In the genomic region with DNA sequence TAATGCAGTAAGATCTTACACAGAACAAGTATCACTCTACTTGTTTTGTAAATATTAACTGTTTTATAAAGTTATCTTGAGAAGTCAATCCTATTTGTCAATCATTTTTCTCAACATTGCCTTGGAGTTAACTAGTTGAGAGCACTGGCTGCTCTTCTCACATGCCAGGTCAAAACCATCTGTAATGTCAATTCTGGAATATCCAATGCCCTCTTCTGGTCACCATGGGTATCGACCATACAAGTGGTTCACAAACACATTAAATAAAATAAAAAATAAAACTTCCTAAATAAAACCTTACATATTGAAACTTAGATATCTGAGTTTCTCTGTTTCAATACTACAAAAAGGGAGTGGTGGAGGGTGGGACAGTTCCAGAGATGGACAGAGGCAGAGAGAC, we compare ENCODE assay signal across 13 mouse cellular contexts.
DNase-seq lines count a peak whose midpoint lies in the region; ATAC-seq and TF ChIP-seq lines count a peak whose summit lies in the region.
"Had no signal": no experiment of that assay in that cellular context is flagged by ENCODE, and none has a peak within 500 bp of the region (broad histone marks: within the 10 kb centered on the region; RNA-seq: fewer than 3 reads in every experiment).

No protein-coding gene starts in this region.

- no peaks in the 10 kb centered on the region for H3K4me1 ChIP-seq in embryonic facial prominence, embryonic 11.5 days (ENCODE audit: control insufficient read depth, insufficient read depth, low read length)
- H3K4me1 ChIP-seq in embryonic facial prominence, embryonic 10.5 days: no peaks in the 10 kb centered on the region
- H3K4me1 ChIP-seq in liver, postnatal 0 days (ENCODE audit: insufficient read depth): no peaks in the 10 kb centered on the region
- H3K4me1 ChIP-seq in liver, embryonic 11.5 days (replicated peaks; ENCODE audit: control insufficient read depth, insufficient read depth, low read length): no peaks in the 10 kb centered on the region
- H3K4me1 ChIP-seq in E14TG2a.4 (replicated peaks; ENCODE audit: low read depth, low read length): no peaks in the 10 kb centered on the region
- H3K4me1 ChIP-seq: hindbrain, embryonic 15.5 days; limb, embryonic 13.5 days had no signal

- H3K4me3 ChIP-seq in embryonic facial prominence, embryonic 11.5 days (ENCODE audit: low read depth, low read length): no peak overlapping the region
- H3K4me3 ChIP-seq in embryonic facial prominence, embryonic 10.5 days: no peak overlapping the region
- no peak overlapping the region for H3K4me3 ChIP-seq in liver, postnatal 0 days (ENCODE audit: low read depth, low read length)
- no peak overlapping the region for H3K4me3 ChIP-seq in liver, embryonic 11.5 days (ENCODE audit: low read depth, low read length)
- no peak overlapping the region for H3K4me3 ChIP-seq in E14TG2a.4 (replicated peaks; ENCODE audit: low read length)
- H3K4me3 ChIP-seq: hindbrain, embryonic 15.5 days; limb, embryonic 13.5 days had no signal

- peak; percentile 32 for TF ChIP-seq CTCF in liver, postnatal 0 days (IDR thresholded peaks at IDR 0.05; ENCODE audit: low read depth)
- TF ChIP-seq CTCF in E14TG2a.4 (conservative IDR thresholded peaks at IDR 0.05; ENCODE audit: low read length): peak; percentile 23; the same call in 1 of the 2 replicates

- no peak for ATAC-seq in embryonic facial prominence, embryonic 11.5 days (replicated peaks; ENCODE audit: insufficient number of reproducible peaks, low FRiP score, low TSS enrichment, low read depth)
- no peak for ATAC-seq in liver, postnatal 0 days
- no peak for ATAC-seq in liver, embryonic 11.5 days (replicated peaks; ENCODE audit: low FRiP score)
- ATAC-seq in inflammation-experienced regulatory T-cells, adult 6 months: no peak

- no peak overlapping the region for H3K4me2 ChIP-seq in embryonic facial prominence, embryonic 11.5 days (ENCODE audit: low read depth, low read length)
- no peak overlapping the region for H3K4me2 ChIP-seq in liver, postnatal 0 days (ENCODE audit: low read depth, low read length)
- H3K4me2 ChIP-seq in liver, embryonic 11.5 days: no peak overlapping the region
- H3K4me2 ChIP-seq: heart, embryonic 11.5 days; hindbrain, embryonic 15.5 days; limb, embryonic 13.5 days had no signal

- 36% methylated on average over 1 of the region's 1 CpGs for WGBS in embryonic facial prominence, embryonic 11.5 days
- 19% methylated on average over 1 of the region's 1 CpGs for WGBS in embryonic facial prominence, embryonic 10.5 days
- 21% methylated on average over 1 of the region's 1 CpGs for WGBS in liver, postnatal 0 days (ENCODE audit: insufficient replicate concordance)
- WGBS in liver, embryonic 11.5 days: 23% methylated on average over 1 of the region's 1 CpGs

- no peaks in the 10 kb centered on the region for H3K27me3 ChIP-seq in embryonic facial prominence, embryonic 11.5 days (ENCODE audit: control insufficient read depth, insufficient read depth, low read length)
- H3K27me3 ChIP-seq in embryonic facial prominence, embryonic 10.5 days (replicated peaks; ENCODE audit: low read depth, poor library complexity, severe bottlenecking): no peaks in the 10 kb centered on the region
- no peaks in the 10 kb centered on the region for H3K27me3 ChIP-seq in liver, postnatal 0 days (ENCODE audit: insufficient read depth, low read length)
- H3K27me3 ChIP-seq in liver, embryonic 11.5 days (replicated peaks; ENCODE audit: control insufficient read depth, insufficient read depth, low read length): no peaks in the 10 kb centered on the region
- H3K27me3 ChIP-seq in E14TG2a.4 (ENCODE audit: insufficient read depth, low read length): no peaks in the 10 kb centered on the region
- H3K27me3 ChIP-seq: hindbrain, embryonic 15.5 days; limb, embryonic 13.5 days had no signal

- no peaks in the 10 kb centered on the region for H3K9me3 ChIP-seq in embryonic facial prominence, embryonic 11.5 days (replicated peaks; ENCODE audit: control insufficient read depth, low read length)
- no peaks in the 10 kb centered on the region for H3K9me3 ChIP-seq in embryonic facial prominence, embryonic 10.5 days
- no peaks in the 10 kb centered on the region for H3K9me3 ChIP-seq in liver, postnatal 0 days (ENCODE audit: low read length)
- H3K9me3 ChIP-seq in liver, embryonic 11.5 days (ENCODE audit: control insufficient read depth, low read length): no peaks in the 10 kb centered on the region
- no peaks in the 10 kb centered on the region for H3K9me3 ChIP-seq in E14TG2a.4 (ENCODE audit: low read length)
- H3K9me3 ChIP-seq: hindbrain, embryonic 15.5 days; limb, embryonic 13.5 days had no signal

- DNase-seq in embryonic facial prominence, embryonic 11.5 days (ENCODE audit: low spot score): peak; percentile 2
- DNase-seq in embryonic facial prominence, embryonic 10.5 days (ENCODE audit: low spot score): no peak
- no peak for DNase-seq in liver, postnatal 0 days
- DNase-seq in liver, embryonic 11.5 days (ENCODE audit: low spot score): no peak
- DNase-seq in embryo, embryonic 11 days: peak; percentile 2
- no peak for DNase-seq in adrenal gland, postnatal 25 days
- DNase-seq: cerebellum, adult 2 months; spleen, adult 18-20 months had no signal

- no peaks in the 10 kb centered on the region for H3K36me3 ChIP-seq in embryonic facial prominence, embryonic 11.5 days (replicated peaks; ENCODE audit: control insufficient read depth, insufficient read depth, low read depth, low read length)
- no peaks in the 10 kb centered on the region for H3K36me3 ChIP-seq in embryonic facial prominence, embryonic 10.5 days (replicated peaks)
- H3K36me3 ChIP-seq in liver, postnatal 0 days (replicated peaks; ENCODE audit: insufficient read depth, low read length): no peaks in the 10 kb centered on the region
- H3K36me3 ChIP-seq in liver, embryonic 11.5 days (ENCODE audit: control insufficient read depth, insufficient read depth, low read length): no peaks in the 10 kb centered on the region
- H3K36me3 ChIP-seq in E14TG2a.4 (ENCODE audit: insufficient read depth, low read length): no peaks in the 10 kb centered on the region
- H3K36me3 ChIP-seq: hindbrain, embryonic 15.5 days; limb, embryonic 13.5 days had no signal

- H3K27ac ChIP-seq in embryonic facial prominence, embryonic 11.5 days (replicated peaks; ENCODE audit: low read depth, low read length): no peak overlapping the region
- H3K27ac ChIP-seq in embryonic facial prominence, embryonic 10.5 days (replicated peaks): no peak overlapping the region
- no peak overlapping the region for H3K27ac ChIP-seq in liver, postnatal 0 days (ENCODE audit: low read depth)
- H3K27ac ChIP-seq in liver, embryonic 11.5 days (ENCODE audit: low read depth, low read length): no peak overlapping the region
- H3K27ac ChIP-seq: hindbrain, embryonic 15.5 days; limb, embryonic 13.5 days had no signal

- TF ChIP-seq EP300 in liver, postnatal 0 days (IDR thresholded peaks at IDR 0.05; ENCODE audit: low read depth): no peak

- H3K9ac ChIP-seq in embryonic facial prominence, embryonic 11.5 days (replicated peaks; ENCODE audit: low read length): no peak overlapping the region
- H3K9ac ChIP-seq in liver, postnatal 0 days (replicated peaks): no peak overlapping the region
- no peak overlapping the region for H3K9ac ChIP-seq in liver, embryonic 11.5 days (ENCODE audit: low read depth, low read length)
- H3K9ac ChIP-seq: hindbrain, embryonic 15.5 days; limb, embryonic 13.5 days had no signal

Comparison
In these comparisons a context has a peak if more than half of its experiments do, and no peak if none do; other contexts are left out.
1. DNase-seq: peak in embryonic facial prominence, embryonic 11.5 days (single experiment) and embryo, embryonic 11 days (single experiment); none in embryonic facial prominence, embryonic 10.5 days (single experiment), liver, postnatal 0 days (single experiment), liver, embryonic 11.5 days (single experiment) and adrenal gland, postnatal 25 days (single experiment).